Mouse (Mus musculus): ENCODE results near the gene Hdac9. TPM values are rescaled to one million over a fixed set of nuclear protein-coding genes. Genes with fewer than 3 reads are reported as not detected.

Hdac9 gene
- polyA plus RNA-seq (2014; fragmentation: Nextera tagmentation; extraction: Ambion mirVana) = 6.7 TPM in 2 replicates

DNA sequence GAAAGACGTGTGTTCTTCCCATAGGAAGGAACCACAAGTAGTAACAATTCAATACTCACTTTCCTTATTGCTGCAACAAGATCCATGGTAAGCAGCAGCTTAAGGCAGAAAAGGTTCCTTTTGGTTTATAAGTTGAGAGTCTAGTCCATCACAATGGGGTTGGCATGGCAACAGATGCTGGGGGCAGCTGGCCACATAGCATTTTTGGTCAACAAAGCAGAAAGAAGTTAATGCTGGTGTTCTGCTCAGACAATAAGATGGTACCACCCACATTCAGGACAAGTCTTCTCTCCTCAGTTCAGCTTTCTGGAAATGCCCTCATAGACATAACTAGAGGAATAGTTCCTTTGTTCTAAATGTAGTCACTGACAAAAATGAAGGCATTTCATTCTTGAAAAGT is at the start of gene Hdac9:
Gene Hdac9, minus strand, starts transcription at position 101 of the 400 bp plus-strand sequence.
- no peaks in the 10 kb centered on the region for H3K27me3 ChIP-seq (ENCODE audit: control insufficient read depth, insufficient read depth, low read length)
- no peak within 1 kb of the TSS for H3K27ac ChIP-seq (replicated peaks; ENCODE audit: low read depth, low read length)
- no peak within 1 kb of the TSS for H3K4me3 ChIP-seq (ENCODE audit: low read depth, low read length)
- no peaks in the 10 kb centered on the region for H3K4me1 ChIP-seq (ENCODE audit: control insufficient read depth, insufficient read depth, low read length)
- no peak within 1 kb of the TSS for H3K4me2 ChIP-seq (ENCODE audit: low read depth, low read length)
- H3K9ac ChIP-seq (replicated peaks; ENCODE audit: low read length) = no peak within 1 kb of the TSS
- no peaks in the 10 kb centered on the region for H3K36me3 ChIP-seq (replicated peaks; ENCODE audit: control insufficient read depth, insufficient read depth, low read depth, low read length)
- ATAC-seq (replicated peaks; ENCODE audit: insufficient number of reproducible peaks, low FRiP score, low TSS enrichment, low read depth) (no peak), DNase-seq (ENCODE audit: low spot score) (no peak)
- 56% methylated on average over 1 of the region's 1 CpGs for WGBS
- H3K9me3 ChIP-seq (replicated peaks; ENCODE audit: control insufficient read depth, low read length) = no peaks in the 10 kb centered on the region

DNA sequence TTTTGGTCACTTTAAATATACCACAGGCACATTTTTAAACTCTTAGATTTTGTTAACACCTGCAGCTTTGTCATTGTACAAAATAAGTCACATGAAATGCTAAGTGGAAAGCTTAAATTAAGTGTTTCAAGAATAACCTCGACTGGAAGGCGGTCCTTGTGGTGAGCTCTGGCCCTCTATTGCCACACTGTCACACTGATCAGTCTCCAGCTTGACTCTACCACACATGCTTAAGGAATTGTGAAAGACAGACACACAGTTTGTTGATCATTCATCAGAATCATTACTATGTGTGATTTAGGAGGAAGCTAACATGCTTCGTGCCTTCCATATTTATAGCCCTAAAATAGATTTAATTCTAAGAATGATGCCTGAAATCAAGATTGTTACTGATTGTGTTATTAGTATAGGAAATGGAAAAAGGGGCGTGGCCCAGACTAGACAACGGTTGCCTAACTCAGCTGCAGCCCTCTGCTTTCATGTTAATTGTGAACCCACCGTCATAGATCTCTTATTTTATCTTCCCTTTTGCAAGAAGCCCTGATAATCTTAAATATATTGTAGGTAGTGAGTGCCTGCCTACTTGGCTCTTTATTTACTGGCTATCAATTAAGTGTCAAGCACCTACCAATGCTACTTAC is 32.3 kb upstream of the Hdac9 start:
- Histone ChIP-seq H3K9me3 (replicated peaks; ENCODE audit: control insufficient read depth, low read length) (no peaks in the 10 kb centered on the region), H3K9ac (replicated peaks; ENCODE audit: low read length) (no peak overlapping the region), H3K27me3 (ENCODE audit: control insufficient read depth, insufficient read depth, low read length) (no peaks in the 10 kb centered on the region), H3K4me2 (ENCODE audit: low read depth, low read length) (no peak overlapping the region), H3K4me3 (ENCODE audit: low read depth, low read length) (no peak overlapping the region), H3K36me3 (replicated peaks; ENCODE audit: control insufficient read depth, insufficient read depth, low read depth, low read length) (no peaks in the 10 kb centered on the region), H3K4me1 (ENCODE audit: control insufficient read depth, insufficient read depth, low read length) (no peaks in the 10 kb centered on the region), H3K27ac (replicated peaks; ENCODE audit: low read depth, low read length) (no peak overlapping the region)
- DNase-seq (ENCODE audit: low spot score) (no peak), ATAC-seq (replicated peaks; ENCODE audit: insufficient number of reproducible peaks, low FRiP score, low TSS enrichment, low read depth) (no peak)
- 86% methylated on average over 6 of the region's 6 CpGs for WGBS

DNA sequence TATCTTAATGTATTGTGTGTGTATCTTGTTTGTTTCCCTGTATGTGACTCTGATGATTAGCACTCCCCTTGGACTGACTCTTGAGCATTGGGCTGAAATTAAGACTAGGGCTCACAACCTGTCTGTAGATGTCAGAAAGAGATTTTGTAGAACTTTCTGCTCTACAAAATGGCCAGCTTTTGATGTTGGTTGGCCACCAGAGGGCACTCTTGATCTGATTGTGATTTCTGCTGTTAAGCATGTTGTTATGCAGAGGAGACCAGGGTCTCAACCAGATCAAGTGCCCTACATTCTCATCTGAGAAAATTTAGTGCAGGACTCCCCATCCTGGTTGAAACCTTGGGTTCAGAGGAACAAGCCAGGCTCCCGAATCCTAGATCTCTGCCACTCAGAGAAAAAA is 21.0 kb upstream of the Hdac9 start:
- Histone ChIP-seq H3K36me3 (replicated peaks; ENCODE audit: control insufficient read depth, insufficient read depth, low read depth, low read length) (no peaks in the 10 kb centered on the region), H3K4me3 (ENCODE audit: low read depth, low read length) (no peak overlapping the region), H3K4me2 (ENCODE audit: low read depth, low read length) (no peak overlapping the region), H3K9me3 (replicated peaks; ENCODE audit: control insufficient read depth, low read length) (no peaks in the 10 kb centered on the region), H3K9ac (replicated peaks; ENCODE audit: low read length) (no peak overlapping the region), H3K27me3 (ENCODE audit: control insufficient read depth, insufficient read depth, low read length) (no peaks in the 10 kb centered on the region), H3K27ac (replicated peaks; ENCODE audit: low read depth, low read length) (no peak overlapping the region), H3K4me1 (ENCODE audit: control insufficient read depth, insufficient read depth, low read length) (no peaks in the 10 kb centered on the region)
- DNase-seq (ENCODE audit: low spot score) = peak; percentile 25
- no peak for ATAC-seq (replicated peaks; ENCODE audit: insufficient number of reproducible peaks, low FRiP score, low TSS enrichment, low read depth)
- WGBS = 100% methylated on average over 1 of the region's 1 CpGs

DNA sequence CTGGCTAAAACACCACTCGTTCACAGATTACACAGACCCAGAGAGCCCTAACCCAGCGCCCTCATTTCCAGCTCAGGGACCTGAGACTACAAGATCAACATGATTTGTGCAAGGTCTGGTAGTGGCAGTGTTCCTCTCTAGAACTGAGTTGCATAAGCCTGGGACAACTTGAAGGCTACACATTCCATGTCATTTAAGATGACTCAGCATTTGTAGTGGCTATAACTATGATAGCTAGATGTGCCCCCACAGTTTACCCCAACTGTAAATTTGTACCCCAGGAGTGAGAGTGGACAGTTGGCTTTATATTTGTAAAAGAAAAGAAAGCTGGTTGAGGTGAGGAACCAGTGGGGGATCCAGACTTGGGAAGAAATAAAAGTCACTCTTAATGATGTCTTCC is 8.9 kb downstream of the Hdac9 start:
- no peak for DNase-seq (ENCODE audit: low spot score)
- H3K4me3 ChIP-seq (ENCODE audit: low read depth, low read length) = no peak overlapping the region
- no peaks in the 10 kb centered on the region for H3K36me3 ChIP-seq (replicated peaks; ENCODE audit: control insufficient read depth, insufficient read depth, low read depth, low read length)
- H3K9ac ChIP-seq (replicated peaks; ENCODE audit: low read length) = no peak overlapping the region
- no peak for ATAC-seq (replicated peaks; ENCODE audit: insufficient number of reproducible peaks, low FRiP score, low TSS enrichment, low read depth)
- no peak overlapping the region for H3K4me2 ChIP-seq (ENCODE audit: low read depth, low read length)
- H3K9me3 ChIP-seq (replicated peaks; ENCODE audit: control insufficient read depth, low read length) = no peaks in the 10 kb centered on the region
- peaks cover 4% of the 10 kb centered on the region for H3K27me3 ChIP-seq (ENCODE audit: control insufficient read depth, insufficient read depth, low read length)
- no peaks in the 10 kb centered on the region for H3K4me1 ChIP-seq (ENCODE audit: control insufficient read depth, insufficient read depth, low read length)
- 69% methylated on average over 2 of the region's 2 CpGs for WGBS
- H3K27ac ChIP-seq (replicated peaks; ENCODE audit: low read depth, low read length) = no peak overlapping the region

DNA sequence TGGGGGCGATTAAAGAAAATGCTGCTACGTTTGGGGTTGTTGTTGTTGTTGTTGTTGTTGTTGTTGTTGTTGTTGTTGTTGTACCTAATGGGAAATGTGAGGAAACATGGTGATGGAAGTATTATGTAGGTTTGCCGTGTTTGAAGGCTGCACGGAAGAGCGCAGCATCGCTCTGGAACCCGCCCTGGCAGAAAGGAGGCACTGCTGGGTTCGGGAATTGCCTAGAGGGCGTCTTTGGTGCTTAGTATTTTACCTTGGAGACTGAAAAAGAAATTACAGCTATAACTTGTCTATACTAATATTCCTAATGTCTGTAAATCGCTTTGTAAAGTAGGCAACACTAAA is 9.4 kb downstream of the Hdac9 start:
- peak; percentile 54 for DNase-seq (ENCODE audit: low spot score)
- Histone ChIP-seq H3K9ac (replicated peaks; ENCODE audit: low read length) (peak overlapping the region; percentile 65), H3K4me1 (ENCODE audit: control insufficient read depth, insufficient read depth, low read length) (no peaks in the 10 kb centered on the region), H3K36me3 (replicated peaks; ENCODE audit: control insufficient read depth, insufficient read depth, low read depth, low read length) (no peaks in the 10 kb centered on the region), H3K27me3 (ENCODE audit: control insufficient read depth, insufficient read depth, low read length) (peaks cover 4% of the 10 kb centered on the region), H3K27ac (replicated peaks; ENCODE audit: low read depth, low read length) (no peak overlapping the region), H3K4me3 (ENCODE audit: low read depth, low read length) (peak overlapping the region; percentile 62), H3K9me3 (replicated peaks; ENCODE audit: control insufficient read depth, low read length) (no peaks in the 10 kb centered on the region), H3K4me2 (ENCODE audit: low read depth, low read length) (peak overlapping the region; percentile 81)
- WGBS = 2% methylated on average over 10 of the region's 10 CpGs
- ATAC-seq (replicated peaks; ENCODE audit: insufficient number of reproducible peaks, low FRiP score, low TSS enrichment, low read depth) = peak; percentile 70

DNA sequence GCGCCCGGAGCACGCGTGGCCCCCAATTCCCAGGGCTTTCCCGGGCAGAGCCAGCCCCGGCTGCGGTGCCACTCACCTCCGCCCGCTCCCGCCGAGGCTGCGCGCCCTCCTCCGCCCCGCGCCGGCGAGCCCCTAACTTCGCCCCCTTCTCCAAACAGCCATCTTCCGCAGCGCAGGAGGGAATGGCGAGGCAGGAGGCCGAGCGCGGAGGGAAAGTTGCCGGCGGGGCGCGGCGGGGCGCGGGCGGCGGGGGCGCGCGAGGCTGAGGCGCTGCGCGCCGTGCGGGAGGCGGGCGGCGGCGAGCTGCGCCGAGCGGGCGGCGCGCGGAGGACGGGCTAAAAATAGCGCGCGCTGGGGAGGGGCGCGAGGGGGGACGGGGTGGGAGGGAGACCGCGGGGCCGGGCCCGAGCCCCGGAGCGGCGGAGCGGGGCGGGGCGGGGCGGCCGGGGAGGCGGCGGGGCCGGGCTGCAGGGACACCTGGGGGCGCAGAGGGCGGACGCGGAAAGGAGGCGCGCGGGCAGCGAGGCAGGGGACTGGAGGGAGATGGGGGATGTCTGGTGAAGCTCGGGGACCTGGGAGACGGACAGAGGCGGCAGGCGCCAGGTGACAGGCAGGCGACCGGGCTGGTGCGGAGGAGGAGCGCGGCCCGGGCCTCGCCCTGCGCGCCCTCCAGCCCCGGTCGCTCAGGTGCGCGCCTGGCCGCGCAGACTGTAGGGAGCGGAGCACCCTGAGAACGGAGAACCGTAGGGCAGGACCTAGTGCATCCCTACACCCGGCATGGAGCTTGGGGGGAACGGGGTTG is 10.0 kb downstream of the Hdac9 start:
- ATAC-seq (replicated peaks; ENCODE audit: insufficient number of reproducible peaks, low FRiP score, low TSS enrichment, low read depth) = peak; percentile 95
- H3K27ac ChIP-seq (replicated peaks; ENCODE audit: low read depth, low read length) = no peak overlapping the region
- peak; percentile 69 for DNase-seq (ENCODE audit: low spot score)
- H3K4me2 ChIP-seq (ENCODE audit: low read depth, low read length) = peak overlapping the region; percentile 81
- H3K36me3 ChIP-seq (replicated peaks; ENCODE audit: control insufficient read depth, insufficient read depth, low read depth, low read length) = no peaks in the 10 kb centered on the region
- H3K9me3 ChIP-seq (replicated peaks; ENCODE audit: control insufficient read depth, low read length) = no peaks in the 10 kb centered on the region
- peak overlapping the region; percentile 62 for H3K4me3 ChIP-seq (ENCODE audit: low read depth, low read length)
- H3K27me3 ChIP-seq (ENCODE audit: control insufficient read depth, insufficient read depth, low read length) = peaks cover 4% of the 10 kb centered on the region
- H3K4me1 ChIP-seq (ENCODE audit: control insufficient read depth, insufficient read depth, low read length) = no peaks in the 10 kb centered on the region
- peak overlapping the region; percentile 65 for H3K9ac ChIP-seq (replicated peaks; ENCODE audit: low read length)
- under 1% methylated on average over 76 of the region's 107 CpGs for WGBS

DNA sequence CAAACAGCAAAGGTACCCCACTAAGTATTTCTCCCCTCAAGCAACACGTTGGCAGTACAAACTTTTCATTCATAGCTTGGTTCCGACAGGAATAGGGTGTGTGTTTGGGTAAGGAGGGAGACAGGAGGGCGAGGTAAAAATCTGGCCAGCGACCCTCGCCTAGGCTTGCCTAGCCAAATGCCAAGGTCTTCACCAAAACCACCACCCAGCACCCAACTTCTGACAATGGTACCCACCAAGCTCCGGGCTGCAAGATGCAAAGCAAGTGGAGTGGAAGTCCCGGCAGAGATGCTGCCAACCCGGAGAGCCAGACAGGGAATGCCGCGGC is 10.6 kb downstream of the Hdac9 start:
- 0% methylated on average over 10 of the region's 10 CpGs for WGBS
- no peaks in the 10 kb centered on the region for H3K4me1 ChIP-seq (ENCODE audit: control insufficient read depth, insufficient read depth, low read length)
- H3K4me3 ChIP-seq (ENCODE audit: low read depth, low read length) = peak overlapping the region; percentile 62
- no peak overlapping the region for H3K27ac ChIP-seq (replicated peaks; ENCODE audit: low read depth, low read length)
- peaks cover 4% of the 10 kb centered on the region for H3K27me3 ChIP-seq (ENCODE audit: control insufficient read depth, insufficient read depth, low read length)
- H3K9ac ChIP-seq (replicated peaks; ENCODE audit: low read length) = peak overlapping the region; percentile 65
- no peak for ATAC-seq (replicated peaks; ENCODE audit: insufficient number of reproducible peaks, low FRiP score, low TSS enrichment, low read depth)
- H3K36me3 ChIP-seq (replicated peaks; ENCODE audit: control insufficient read depth, insufficient read depth, low read depth, low read length) = no peaks in the 10 kb centered on the region
- no peaks in the 10 kb centered on the region for H3K9me3 ChIP-seq (replicated peaks; ENCODE audit: control insufficient read depth, low read length)
- DNase-seq (ENCODE audit: low spot score) = no peak
- H3K4me2 ChIP-seq (ENCODE audit: low read depth, low read length) = peak overlapping the region; percentile 81

DNA sequence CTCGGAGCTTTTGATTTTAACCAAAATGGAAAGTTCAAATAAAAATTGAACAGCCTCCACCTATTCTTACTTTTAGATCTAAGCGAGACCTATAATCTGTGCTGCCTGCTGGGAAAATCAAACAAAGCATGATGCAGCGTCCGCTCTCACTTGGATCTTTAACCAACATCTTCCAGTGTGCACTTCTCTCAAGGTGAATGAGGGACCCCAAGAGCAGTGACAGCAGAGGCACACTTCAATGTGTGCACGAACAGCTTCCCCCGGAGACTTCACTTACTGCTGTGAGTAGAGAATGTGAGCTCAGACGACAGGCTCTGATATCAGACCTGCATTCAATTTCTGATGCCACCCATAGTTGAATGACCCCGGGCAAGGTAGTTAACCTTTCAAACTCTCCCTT is 16.7 kb downstream of the Hdac9 start:
- Histone ChIP-seq H3K9ac (replicated peaks; ENCODE audit: low read length) (no peak overlapping the region), H3K4me3 (ENCODE audit: low read depth, low read length) (no peak overlapping the region), H3K36me3 (replicated peaks; ENCODE audit: control insufficient read depth, insufficient read depth, low read depth, low read length) (no peaks in the 10 kb centered on the region), H3K9me3 (replicated peaks; ENCODE audit: control insufficient read depth, low read length) (no peaks in the 10 kb centered on the region), H3K27me3 (ENCODE audit: control insufficient read depth, insufficient read depth, low read length) (no peaks in the 10 kb centered on the region; the same call in 1 of the 2 replicates), H3K4me1 (ENCODE audit: control insufficient read depth, insufficient read depth, low read length) (no peaks in the 10 kb centered on the region), H3K27ac (replicated peaks; ENCODE audit: low read depth, low read length) (no peak overlapping the region), H3K4me2 (ENCODE audit: low read depth, low read length) (no peak overlapping the region)
- no peak for ATAC-seq (replicated peaks; ENCODE audit: insufficient number of reproducible peaks, low FRiP score, low TSS enrichment, low read depth)
- 71% methylated on average over 8 of the region's 8 CpGs for WGBS
- DNase-seq (ENCODE audit: low spot score) = no peak
